Mouse (Mus musculus): ENCODE measurements at regions not wholly inside any gene's neighbourhood (a gene's known extent, or its start where the extent isn't known, plus 50 kb on each side); places are given as distances from the start of the nearest gene placed in this dataset.
A peak's percentile ranks its signal among the peaks of the same experiment; 100 is the strongest.

DNA sequence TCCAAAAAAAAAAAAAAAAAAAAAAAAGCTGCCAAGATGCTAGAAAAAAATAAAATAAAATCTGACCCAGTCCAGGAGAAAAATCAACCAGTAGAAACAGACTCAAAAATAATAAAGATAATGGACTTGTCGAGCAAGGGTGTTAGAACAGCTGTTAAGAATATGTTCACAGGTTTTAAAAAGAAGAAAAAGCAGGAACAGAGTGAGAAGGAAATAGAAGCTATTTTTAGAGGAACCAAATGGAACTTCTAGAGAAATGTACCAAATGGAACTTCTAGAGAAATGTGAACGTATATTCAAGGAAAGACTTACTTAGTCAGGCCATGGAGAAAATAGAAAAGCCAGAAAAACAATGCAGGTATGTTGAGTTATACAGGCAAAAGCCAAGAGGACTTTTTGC lies 662.4 kb upstream of the Jmjd1c start:
- Histone ChIP-seq H3K4me1 (no peaks in the 10 kb centered on the region), H3K4me3 (replicated peaks) (no peak overlapping the region), H3K27me3 (replicated peaks) (no peaks in the 10 kb centered on the region), H3K9me3 (peaks cover 13% of the 10 kb centered on the region), H3K36me3 (replicated peaks; ENCODE audit: low read length) (no peaks in the 10 kb centered on the region)
- no peak for TF ChIP-seq GATA1 (IDR thresholded peaks at IDR 0.05; ENCODE audit: borderline replicate concordance, low read length)
- TF ChIP-seq FLI1 (IDR thresholded peaks at IDR 0.05; ENCODE audit: low read length): no peak

DNA sequence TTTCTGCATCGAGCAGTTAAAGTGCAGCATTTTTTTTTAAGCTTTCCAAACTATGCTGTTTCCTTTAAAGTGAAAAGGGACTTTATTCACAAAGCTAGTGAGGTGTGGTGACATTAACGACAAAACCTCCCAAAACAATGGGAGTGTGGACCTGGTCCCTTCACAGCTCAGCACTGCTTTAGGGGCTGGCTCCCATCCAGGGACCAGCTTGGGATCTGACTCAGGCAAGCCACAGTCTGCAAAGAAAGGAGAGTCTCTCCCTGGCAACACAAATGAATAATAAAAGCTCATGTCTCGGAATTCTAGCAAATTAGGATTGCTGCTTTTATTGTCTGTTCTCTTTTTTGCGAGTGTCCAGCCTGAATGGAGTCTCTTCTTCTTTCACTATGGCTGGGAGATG lies 625.2 kb upstream of the Jmjd1c start:
- H3K4me1 ChIP-seq: no peaks in the 10 kb centered on the region
- no peaks in the 10 kb centered on the region for H3K27me3 ChIP-seq (replicated peaks)
- H3K4me3 ChIP-seq (replicated peaks): no peak overlapping the region
- TF ChIP-seq GATA1 (IDR thresholded peaks at IDR 0.05; ENCODE audit: borderline replicate concordance, low read length): no peak
- no peak for TF ChIP-seq FLI1 (IDR thresholded peaks at IDR 0.05; ENCODE audit: low read length)
- peaks cover 19% of the 10 kb centered on the region for H3K9me3 ChIP-seq
- no peaks in the 10 kb centered on the region for H3K36me3 ChIP-seq (replicated peaks; ENCODE audit: low read length)

- Histone ChIP-seq H3K9me3 (peaks cover 19% of the 10 kb centered on the region), H3K27me3 (replicated peaks) (no peaks in the 10 kb centered on the region), H3K4me3 (replicated peaks) (no peak overlapping the region), H3K36me3 (replicated peaks; ENCODE audit: low read length) (no peaks in the 10 kb centered on the region), H3K4me1 (no peaks in the 10 kb centered on the region)
- TF ChIP-seq GATA1 (IDR thresholded peaks at IDR 0.05; ENCODE audit: borderline replicate concordance, low read length) (no peak), FLI1 (IDR thresholded peaks at IDR 0.05; ENCODE audit: low read length) (no peak)
Measured at GRCm38 (mm10) chr10:66472038-66472437, 623.9 kb upstream of the Jmjd1c start.

DNA sequence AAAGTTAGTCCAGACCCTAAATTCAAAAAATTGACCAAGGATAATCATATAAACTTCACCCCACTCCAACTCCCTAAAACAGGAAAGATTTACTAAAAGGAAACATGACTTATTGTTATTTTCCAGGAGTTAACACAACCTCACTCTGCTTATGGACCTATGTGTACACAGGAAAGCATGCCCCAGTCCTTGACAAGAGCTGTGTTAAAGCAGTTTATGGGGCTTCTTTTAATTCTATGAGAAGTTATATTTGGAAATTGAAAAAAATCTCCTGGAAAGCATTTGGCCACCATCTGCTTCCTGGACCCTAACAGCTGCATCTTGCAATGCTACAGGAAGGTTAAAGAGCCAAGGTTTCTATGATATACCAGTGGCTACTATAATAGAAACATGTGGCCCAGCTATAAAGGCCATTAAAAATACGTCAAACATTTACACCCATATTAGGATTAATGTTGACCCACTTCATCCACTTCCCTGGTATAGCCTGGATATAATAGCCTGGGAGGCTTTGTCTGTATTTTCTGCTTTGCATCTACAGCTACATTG lies 620.7 kb upstream of the Jmjd1c start:
- no peaks in the 10 kb centered on the region for H3K4me1 ChIP-seq
- H3K9me3 ChIP-seq: peaks cover 20% of the 10 kb centered on the region
- no peak overlapping the region for H3K4me3 ChIP-seq (replicated peaks)
- H3K27me3 ChIP-seq (replicated peaks): no peaks in the 10 kb centered on the region
- no peaks in the 10 kb centered on the region for H3K36me3 ChIP-seq (replicated peaks; ENCODE audit: low read length)
- TF ChIP-seq GATA1 (IDR thresholded peaks at IDR 0.05; ENCODE audit: borderline replicate concordance, low read length) (no peak), FLI1 (IDR thresholded peaks at IDR 0.05; ENCODE audit: low read length) (no peak)

GRCm38 (mm10) chr10:66490871-66491270 lies 605.1 kb upstream of the Jmjd1c start:
- no peak for TF ChIP-seq FLI1 (IDR thresholded peaks at IDR 0.05; ENCODE audit: low read length)
- TF ChIP-seq GATA1 (IDR thresholded peaks at IDR 0.05; ENCODE audit: borderline replicate concordance, low read length): no peak
- Histone ChIP-seq H3K27me3 (replicated peaks) (no peaks in the 10 kb centered on the region), H3K9me3 (peaks cover 19% of the 10 kb centered on the region), H3K4me1 (no peaks in the 10 kb centered on the region), H3K36me3 (replicated peaks; ENCODE audit: low read length) (no peaks in the 10 kb centered on the region), H3K4me3 (replicated peaks) (no peak overlapping the region)

- no peak overlapping the region for H3K4me3 ChIP-seq (replicated peaks)
- H3K9me3 ChIP-seq: peaks cover 14% of the 10 kb centered on the region
- H3K36me3 ChIP-seq (replicated peaks; ENCODE audit: low read length): no peaks in the 10 kb centered on the region
- H3K27me3 ChIP-seq (replicated peaks): no peaks in the 10 kb centered on the region
- H3K4me1 ChIP-seq: no peaks in the 10 kb centered on the region
- no peak for TF ChIP-seq GATA1 (IDR thresholded peaks at IDR 0.05; ENCODE audit: borderline replicate concordance, low read length)
- TF ChIP-seq FLI1 (IDR thresholded peaks at IDR 0.05; ENCODE audit: low read length): no peak
Measured at GRCm38 (mm10) chr10:66491850-66492249, 604.1 kb upstream of the Jmjd1c start.

GRCm38 (mm10) chr10:66539846-66540245 lies 556.1 kb upstream of the Jmjd1c start:
- no peaks in the 10 kb centered on the region for H3K4me1 ChIP-seq
- H3K36me3 ChIP-seq (replicated peaks; ENCODE audit: low read length): no peaks in the 10 kb centered on the region
- no peaks in the 10 kb centered on the region for H3K27me3 ChIP-seq (replicated peaks)
- no peak for TF ChIP-seq FLI1 (IDR thresholded peaks at IDR 0.05; ENCODE audit: low read length)
- TF ChIP-seq GATA1 (IDR thresholded peaks at IDR 0.05; ENCODE audit: borderline replicate concordance, low read length): no peak
- no peak overlapping the region for H3K4me3 ChIP-seq (replicated peaks)
- H3K9me3 ChIP-seq: 0 out of 2 replicates have a peak, but pooled peaks cover 3% of the 10 kb centered on the region

DNA sequence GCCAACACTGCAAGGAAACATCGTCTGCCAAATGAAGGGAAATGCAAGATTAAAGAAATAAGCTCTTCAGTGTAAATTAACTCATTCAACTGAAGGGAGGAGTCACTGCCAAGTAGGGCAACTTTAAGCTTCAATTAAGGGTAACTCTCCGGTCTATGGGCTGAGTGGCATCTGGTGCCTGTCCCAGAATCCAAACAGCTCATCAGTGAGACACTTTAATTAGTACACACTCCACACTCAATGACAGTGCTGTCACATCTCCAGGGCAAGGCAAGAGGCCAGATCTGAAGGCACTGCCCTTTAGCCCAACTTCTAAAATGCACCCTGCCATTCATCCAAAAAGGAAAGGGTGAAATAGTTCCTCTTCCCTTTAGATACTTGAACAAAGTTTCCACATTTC lies 549.3 kb upstream of the Jmjd1c start:
- TF ChIP-seq GATA1 (IDR thresholded peaks at IDR 0.05; ENCODE audit: borderline replicate concordance, low read length): no peak

DNA sequence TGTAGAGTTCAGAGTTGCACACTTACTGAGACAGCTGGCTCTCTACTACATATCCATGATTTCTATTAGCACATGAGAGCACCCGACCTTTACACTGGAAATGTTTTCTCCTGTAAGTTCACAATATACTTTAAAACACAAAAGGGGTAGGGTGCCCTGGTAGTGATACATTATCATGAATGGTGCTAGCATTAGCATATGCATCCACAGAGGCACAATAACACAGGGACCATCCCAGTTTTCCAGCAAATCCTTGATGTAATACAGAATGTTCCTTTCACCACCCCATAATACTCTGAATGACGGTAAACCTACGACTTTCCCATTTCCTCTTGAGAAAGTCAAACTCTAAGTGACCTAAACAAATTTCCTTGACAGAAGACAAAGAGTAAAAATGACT lies 548.3 kb upstream of the Jmjd1c start:
- TF ChIP-seq GATA1 (IDR thresholded peaks at IDR 0.05; ENCODE audit: borderline replicate concordance, low read length): no peak
- TF ChIP-seq FLI1 (IDR thresholded peaks at IDR 0.05; ENCODE audit: low read length): no peak
- Histone ChIP-seq H3K9me3 (peaks cover 10% of the 10 kb centered on the region), H3K4me1 (no peaks in the 10 kb centered on the region), H3K4me3 (replicated peaks) (no peak overlapping the region), H3K27me3 (replicated peaks) (no peaks in the 10 kb centered on the region), H3K36me3 (replicated peaks; ENCODE audit: low read length) (no peaks in the 10 kb centered on the region)

More for the DNA sequence above, 549.3 kb upstream of the Jmjd1c start:
- Histone ChIP-seq H3K4me3 (replicated peaks) (no peak overlapping the region), H3K36me3 (replicated peaks; ENCODE audit: low read length) (no peaks in the 10 kb centered on the region), H3K4me1 (no peaks in the 10 kb centered on the region), H3K27me3 (replicated peaks) (no peaks in the 10 kb centered on the region), H3K9me3 (0 out of 2 replicates have a peak, but pooled peaks cover 7% of the 10 kb centered on the region)

GRCm38 (mm10) chr10:66548073-66548472 lies 547.9 kb upstream of the Jmjd1c start:
- H3K4me1 ChIP-seq: no peaks in the 10 kb centered on the region
- no peak for TF ChIP-seq FLI1 (IDR thresholded peaks at IDR 0.05; ENCODE audit: low read length)
- TF ChIP-seq GATA1 (IDR thresholded peaks at IDR 0.05; ENCODE audit: borderline replicate concordance, low read length): no peak
- no peaks in the 10 kb centered on the region for H3K27me3 ChIP-seq (replicated peaks)
- H3K36me3 ChIP-seq (replicated peaks; ENCODE audit: low read length): no peaks in the 10 kb centered on the region
- peaks cover 15% of the 10 kb centered on the region for H3K9me3 ChIP-seq
- H3K4me3 ChIP-seq (replicated peaks): no peak overlapping the region

GRCm38 (mm10) chr10:66552919-66553318 lies 543.0 kb upstream of the Jmjd1c start:
- H3K9me3 ChIP-seq: peaks cover 21% of the 10 kb centered on the region
- peak overlapping the region; percentile 34 for H3K4me3 ChIP-seq (replicated peaks)
- no peaks in the 10 kb centered on the region for H3K4me1 ChIP-seq
- no peaks in the 10 kb centered on the region for H3K36me3 ChIP-seq (replicated peaks; ENCODE audit: low read length)
- no peak for TF ChIP-seq GATA1 (IDR thresholded peaks at IDR 0.05; ENCODE audit: borderline replicate concordance, low read length)
- H3K27me3 ChIP-seq (replicated peaks): no peaks in the 10 kb centered on the region
